Mouse (Mus musculus) kidney, postnatal 0 days (tissue): Measurements from ENCODE around the gene Atxn7l1. TPM values are rescaled to one million over a fixed set of nuclear protein-coding genes. Genes with fewer than 3 reads are reported as not detected.
A peak's percentile ranks its signal among the peaks of the same experiment; 100 is the strongest.

Source experiments
- ATAC-seq: fragments of 200-750 bp; cut with Nextera tagmentation; replicated peaks from 2 replicates; pipeline ENCODE4 v1.8.0; 2017; ENCODE audit warnings: low read depth, moderate number of reproducible peaks, moderate TSS enrichment, moderate library complexity; ENCODE audit not compliant: low FRiP score
- DNase-seq: peaks from one replicate; pipeline ENCODE4 v3.0.0-alpha.2; 2016; ENCODE audit warnings: low spot score
- H3K27ac ChIP-seq: fragments of 300-500 bp; sonication (generic); 2 replicates; pipeline ENCODE4 v1.5.1; 2014; ENCODE audit warnings: mild to moderate bottlenecking
- H3K27me3 ChIP-seq: fragments of 300-500 bp; sonication (generic); 2 replicates; pipeline ENCODE4 v1.6.1; 2014; ENCODE audit warnings: low read length, mixed read lengths; ENCODE audit not compliant: insufficient read depth
- H3K36me3 ChIP-seq: fragments of 300-500 bp; sonication (generic); 2 replicates; pipeline ENCODE4 v1.6.1; 2014; ENCODE audit warnings: low read length, mixed read lengths; ENCODE audit not compliant: insufficient read depth
- H3K4me1 ChIP-seq: fragments of 300-500 bp; sonication (generic); replicated peaks from 2 replicates; pipeline ENCODE4 v1.6.1; 2014; ENCODE audit warnings: antibody characterized with exemption, low read length, mixed read lengths; ENCODE audit not compliant: insufficient read depth
- H3K4me2 ChIP-seq: fragments of 300-500 bp; sonication (generic); 2 replicates; pipeline ENCODE4 v1.6.1; 2014; ENCODE audit warnings: mild to moderate bottlenecking, low read length, moderate library complexity, mixed read lengths
- H3K4me3 ChIP-seq: fragments of 300-500 bp; sonication (generic); replicated peaks from 2 replicates; pipeline ENCODE4 v1.5.1; 2014; ENCODE audit warnings: low read depth, low read length
- H3K9ac ChIP-seq: fragments of 300-500 bp; sonication (generic); 2 replicates; pipeline ENCODE4 v1.6.1; 2014; ENCODE audit warnings: low read depth, low read length
- H3K9me3 ChIP-seq: fragments of 300-500 bp; sonication (generic); replicated peaks from 2 replicates; pipeline ENCODE4 v1.6.1; 2016; ENCODE audit warnings: low read length, inconsistent platforms, mixed read lengths
- CTCF ChIP-seq: IDR thresholded peaks from 2 replicates; pipeline ENCODE4 v1.5.1; 2016; ENCODE audit warnings: antibody characterized with exemption, low read depth, mild to moderate bottlenecking, moderate library complexity
- WGBS: fragments of 180-500 bp; shearing (Covaris S2); extraction: QIAGEN DNeasy Blood & Tissue Kit; methylation state at CpG from one replicate; pipeline ENCODE4 v1.1.7; 2014; 5-methylcytosine and 5-hydroxymethylcytosine counted together
- polyA plus RNA-seq: library from polyadenylated mRNA; unstranded; fragments of >200 nt; fragmentation: Nextera tagmentation; extraction: Ambion mirVana; gene quantifications from 2 replicates; pipeline ENCODE4 v1.2.1, GENCODE M21; 2015

Atxn7l1 gene
- polyA plus RNA-seq, 1 experiment from 2014 or later = 9.3 TPM

GRCm38 (mm10) chr12:33322547-33322946 is 175.1 kb downstream of the Atxn7l1 start:
- Histone ChIP-seq H3K36me3 (no peaks in the 10 kb centered on the region), H3K27ac (no peak overlapping the region), H3K9me3 (no peaks in the 10 kb centered on the region), H3K9ac (no peak overlapping the region), H3K4me2 (no peak overlapping the region), H3K4me3 (no peak overlapping the region), H3K27me3 (no peaks in the 10 kb centered on the region), H3K4me1 (no peaks in the 10 kb centered on the region)
- no peak for DNase-seq
- peak; percentile 6; the same call in 1 of the 2 replicates for TF ChIP-seq CTCF
- 77% methylated on average over 7 of the region's 7 CpGs for WGBS
- ATAC-seq = no peak

- DNase-seq (no peak), ATAC-seq (no peak)
- H3K4me2 ChIP-seq = no peak overlapping the region
- H3K36me3 ChIP-seq = no peaks in the 10 kb centered on the region
- H3K9me3 ChIP-seq = no peaks in the 10 kb centered on the region
- 77% methylated on average over 1 of the region's 1 CpGs for WGBS
- no peak overlapping the region for H3K27ac ChIP-seq
- no peaks in the 10 kb centered on the region for H3K4me1 ChIP-seq
- no peak overlapping the region for H3K9ac ChIP-seq
- H3K27me3 ChIP-seq = no peaks in the 10 kb centered on the region
- no peak for TF ChIP-seq CTCF
- no peak overlapping the region for H3K4me3 ChIP-seq
Observed at GRCm38 (mm10) chr12:33323821-33324220, 176.3 kb downstream of the Atxn7l1 start.

GRCm38 (mm10) chr12:33325424-33325823 is 177.9 kb downstream of the Atxn7l1 start:
- Histone ChIP-seq H3K4me2 (no peak overlapping the region), H3K4me1 (no peaks in the 10 kb centered on the region), H3K27me3 (no peaks in the 10 kb centered on the region), H3K9ac (no peak overlapping the region), H3K9me3 (no peaks in the 10 kb centered on the region), H3K36me3 (no peaks in the 10 kb centered on the region), H3K4me3 (no peak overlapping the region), H3K27ac (no peak overlapping the region)
- DNase-seq (no peak), ATAC-seq (no peak)
- 57% methylated on average over 9 of the region's 9 CpGs for WGBS
- TF ChIP-seq CTCF = no peak

- H3K4me3 ChIP-seq = no peak overlapping the region
- H3K9ac ChIP-seq = no peak overlapping the region
- no peaks in the 10 kb centered on the region for H3K4me1 ChIP-seq
- no peaks in the 10 kb centered on the region for H3K9me3 ChIP-seq
- TF ChIP-seq CTCF = no peak
- no peaks in the 10 kb centered on the region for H3K27me3 ChIP-seq
- ATAC-seq (no peak), DNase-seq (no peak)
- no peaks in the 10 kb centered on the region for H3K36me3 ChIP-seq
- H3K27ac ChIP-seq = no peak overlapping the region
- WGBS = 62% methylated on average over 4 of the region's 4 CpGs
- H3K4me2 ChIP-seq = no peak overlapping the region
Observed at GRCm38 (mm10) chr12:33332046-33332445, 184.6 kb downstream of the Atxn7l1 start.

GRCm38 (mm10) chr12:33332796-33333195 is 185.3 kb downstream of the Atxn7l1 start:
- no peak overlapping the region for H3K27ac ChIP-seq
- TF ChIP-seq CTCF = no peak
- no peaks in the 10 kb centered on the region for H3K27me3 ChIP-seq
- ATAC-seq = no peak
- H3K9ac ChIP-seq = no peak overlapping the region
- no peak for DNase-seq
- no peaks in the 10 kb centered on the region for H3K36me3 ChIP-seq
- no peak overlapping the region for H3K4me3 ChIP-seq
- WGBS = 40% methylated on average over 5 of the region's 5 CpGs
- H3K9me3 ChIP-seq = no peaks in the 10 kb centered on the region
- H3K4me1 ChIP-seq = no peaks in the 10 kb centered on the region
- no peak overlapping the region for H3K4me2 ChIP-seq

GRCm38 (mm10) chr12:33333914-33334313 is 186.4 kb downstream of the Atxn7l1 start:
- no peaks in the 10 kb centered on the region for H3K4me1 ChIP-seq
- no peaks in the 10 kb centered on the region for H3K36me3 ChIP-seq
- H3K9me3 ChIP-seq = no peaks in the 10 kb centered on the region
- no peak overlapping the region for H3K4me3 ChIP-seq
- DNase-seq (peak; percentile 84), ATAC-seq (0 out of 2 replicates have a peak, but pooled peaks have one; percentile 37)
- peak; percentile 97 for TF ChIP-seq CTCF
- no peaks in the 10 kb centered on the region for H3K27me3 ChIP-seq
- no peak overlapping the region for H3K4me2 ChIP-seq
- H3K9ac ChIP-seq = no peak overlapping the region
- 24% methylated on average over 8 of the region's 8 CpGs for WGBS
- no peak overlapping the region for H3K27ac ChIP-seq

GRCm38 (mm10) chr12:33334511-33334910 is 187.0 kb downstream of the Atxn7l1 start:
- H3K27me3 ChIP-seq = no peaks in the 10 kb centered on the region
- no peak for TF ChIP-seq CTCF
- ATAC-seq (no peak), DNase-seq (no peak)
- H3K36me3 ChIP-seq = no peaks in the 10 kb centered on the region
- no peak overlapping the region for H3K9ac ChIP-seq
- no peaks in the 10 kb centered on the region for H3K4me1 ChIP-seq
- H3K4me2 ChIP-seq = no peak overlapping the region
- no peak overlapping the region for H3K27ac ChIP-seq
- H3K9me3 ChIP-seq = no peaks in the 10 kb centered on the region
- no peak overlapping the region for H3K4me3 ChIP-seq
- 94% methylated on average over 2 of the region's 2 CpGs for WGBS
